14 mouse cellular contexts compared by ENCODE assay signal in genomic region chr4:32939964-32940363, GRCm38 (mm10). TPM values are rescaled to one million over a fixed set of nuclear protein-coding genes. Genes with fewer than 3 reads are reported as not detected.
DNase-seq lines count a peak whose midpoint lies in the region; ATAC-seq and TF ChIP-seq lines count a peak whose summit lies in the region.
"Had no signal": no experiment of that assay in that cellular context is flagged by ENCODE, and none has a peak within 500 bp of the region (broad histone marks: within the 10 kb centered on the region; RNA-seq: fewer than 3 reads in every experiment).

No protein-coding gene starts in this region.

- peak overlapping the region; percentile 28; the same call in 1 of the 2 replicates for H3K27ac ChIP-seq in left cerebral cortex, adult 2 months
- H3K27ac ChIP-seq in embryonic facial prominence, embryonic 11.5 days (replicated peaks; ENCODE audit: low read depth, low read length): peak overlapping the region; percentile 22; the same call in 1 of the 2 replicates
- peak overlapping the region; percentile 79 for H3K27ac ChIP-seq in forebrain, embryonic 14.5 days (ENCODE audit: low read depth, low read length)
- 0 out of 2 replicates have a peak overlapping the region, but pooled peaks have one; percentile 43 for H3K27ac ChIP-seq in midbrain, postnatal 0 days (ENCODE audit: low read depth, low read length)
- H3K27ac ChIP-seq: embryonic facial prominence, embryonic 15.5 days had no signal

- H3K4me1 ChIP-seq in embryonic facial prominence, embryonic 11.5 days (ENCODE audit: control insufficient read depth, insufficient read depth, low read length): no peaks in the 10 kb centered on the region
- peaks cover 5% of the 10 kb centered on the region; the same call in 1 of the 2 replicates for H3K4me1 ChIP-seq in forebrain, embryonic 14.5 days (ENCODE audit: control insufficient read depth, insufficient read depth, low read length)
- no peaks in the 10 kb centered on the region for H3K4me1 ChIP-seq in midbrain, postnatal 0 days (ENCODE audit: insufficient read depth, low read length)

- ATAC-seq in embryonic facial prominence, embryonic 11.5 days (replicated peaks; ENCODE audit: insufficient number of reproducible peaks, low FRiP score, low TSS enrichment, low read depth): no peak
- ATAC-seq in forebrain, embryonic 14.5 days: peak; percentile 89
- ATAC-seq in midbrain, postnatal 0 days (ENCODE audit: low FRiP score): no peak
- no peak for ATAC-seq in erythroblast, adult 5-6 weeks (replicated peaks; ENCODE audit: low FRiP score, poor library complexity, severe bottlenecking)

- H3K9ac ChIP-seq in embryonic facial prominence, embryonic 11.5 days (replicated peaks; ENCODE audit: low read length): no peak overlapping the region
- H3K9ac ChIP-seq in forebrain, embryonic 14.5 days (ENCODE audit: low read length): peak overlapping the region; percentile 32
- no peak overlapping the region for H3K9ac ChIP-seq in midbrain, postnatal 0 days (replicated peaks; ENCODE audit: low read length, poor library complexity, severe bottlenecking)
- H3K9ac ChIP-seq: embryonic facial prominence, embryonic 15.5 days had no signal

- no peak for TF ChIP-seq CTCF in left cerebral cortex, adult 2 months (IDR thresholded peaks at IDR 0.05)
- TF ChIP-seq CTCF in midbrain, postnatal 0 days (IDR thresholded peaks at IDR 0.05): no peak

- DNase-seq in left cerebral cortex, adult 2 months (ENCODE audit: extremely low spot score in 1 of 2, low spot score in 2 of 2): no peak
- DNase-seq in left cerebral cortex, postnatal 36 days (ENCODE audit: low spot score in 2 of 2): no peak
- DNase-seq in embryonic facial prominence, embryonic 11.5 days (ENCODE audit: low spot score): peak; percentile 73
- DNase-seq in forebrain, embryonic 14.5 days (ENCODE audit: low spot score): peak; percentile 77
- DNase-seq in midbrain, postnatal 0 days (ENCODE audit: low spot score): no peak
- DNase-seq in frontal cortex, postnatal 10 days (ENCODE audit: low spot score in 2 of 2): no peak
- DNase-seq: cerebellum, adult 18-20 months; heart, adult 11 months; kidney, adult 8-10 months; left cerebral cortex, postnatal 4 days; lung, postnatal 36 days; thymus, adult 18-20 months had no signal

- no peaks in the 10 kb centered on the region for H3K9me3 ChIP-seq in embryonic facial prominence, embryonic 11.5 days (replicated peaks; ENCODE audit: control insufficient read depth, low read length)
- H3K9me3 ChIP-seq in forebrain, embryonic 14.5 days (replicated peaks; ENCODE audit: control insufficient read depth, low read length): no peaks in the 10 kb centered on the region
- no peaks in the 10 kb centered on the region for H3K9me3 ChIP-seq in midbrain, postnatal 0 days (ENCODE audit: low read length)
- H3K9me3 ChIP-seq: embryonic facial prominence, embryonic 15.5 days had no signal

- WGBS in embryonic facial prominence, embryonic 11.5 days: 29% methylated on average over 5 of the region's 5 CpGs
- whole genome bisulfite sequencing in forebrain, embryonic 14.5 days: 13% methylated on average over 5 of the region's 5 CpGs
- 47% methylated on average over 5 of the region's 5 CpGs for WGBS in midbrain, postnatal 0 days

- intact Hi-C loops in left cerebral cortex, adult 2 months (cut with DNase I): loop anchor here (2.0 kb wide), 1 partner anchor 77 kb away; no protein-coding TSS in a partner anchor
- intact Hi-C loops in left cerebral cortex, postnatal 36 days (cut with DNase I): loop anchor here (10.0 kb wide), 1 partner anchor 75 kb away; no protein-coding TSS in a partner anchor

- H3K36me3 ChIP-seq in embryonic facial prominence, embryonic 11.5 days (replicated peaks; ENCODE audit: control insufficient read depth, insufficient read depth, low read depth, low read length): no peaks in the 10 kb centered on the region
- H3K36me3 ChIP-seq in forebrain, embryonic 14.5 days (ENCODE audit: control insufficient read depth, insufficient read depth, low read length): no peaks in the 10 kb centered on the region
- no peaks in the 10 kb centered on the region for H3K36me3 ChIP-seq in midbrain, postnatal 0 days (ENCODE audit: insufficient read depth, low read length)
- H3K36me3 ChIP-seq: embryonic facial prominence, embryonic 15.5 days had no signal

- H3K4me3 ChIP-seq in left cerebral cortex, adult 2 months: no peak overlapping the region
- no peak overlapping the region for H3K4me3 ChIP-seq in embryonic facial prominence, embryonic 11.5 days (ENCODE audit: low read depth, low read length)
- H3K4me3 ChIP-seq in forebrain, embryonic 14.5 days (ENCODE audit: low read depth, low read length): no peak overlapping the region
- no peak overlapping the region for H3K4me3 ChIP-seq in midbrain, postnatal 0 days (ENCODE audit: low read depth, low read length)
- H3K4me3 ChIP-seq: embryonic facial prominence, embryonic 15.5 days had no signal

- no peaks in the 10 kb centered on the region for H3K27me3 ChIP-seq in embryonic facial prominence, embryonic 11.5 days (ENCODE audit: control insufficient read depth, insufficient read depth, low read length)
- no peaks in the 10 kb centered on the region for H3K27me3 ChIP-seq in forebrain, embryonic 14.5 days (replicated peaks; ENCODE audit: control insufficient read depth, insufficient read depth, low read length)
- no peaks in the 10 kb centered on the region for H3K27me3 ChIP-seq in midbrain, postnatal 0 days (ENCODE audit: insufficient read depth, low read length)
- H3K27me3 ChIP-seq: embryonic facial prominence, embryonic 15.5 days had no signal

- H3K4me2 ChIP-seq in embryonic facial prominence, embryonic 11.5 days (ENCODE audit: low read depth, low read length): no peak overlapping the region
- H3K4me2 ChIP-seq in forebrain, embryonic 14.5 days (ENCODE audit: low read length): no peak overlapping the region
- no peak overlapping the region for H3K4me2 ChIP-seq in midbrain, postnatal 0 days (ENCODE audit: low read depth, low read length, poor library complexity, severe bottlenecking)
- H3K4me2 ChIP-seq: embryonic facial prominence, embryonic 15.5 days had no signal

RNA-seq across cellular contexts. Expression of gene Ankrd6, which starts 10.7 kb away (rescaled TPM):
- 10 to 100 TPM; 51.6 to 54.5 TPM for total RNA-seq in left cerebral cortex, adult 2 months (2021)
- total RNA-seq in left cerebral cortex, postnatal 36 days (2021): 10 to 100 TPM; 41.9 to 56.6 TPM
- 11.3 and 13.1 TPM in 2 replicates for polyA plus RNA-seq in embryonic facial prominence, embryonic 11.5 days (2014; fragmentation: Nextera tagmentation; extraction: Ambion mirVana)
- 32.7 and 33.5 TPM in 2 replicates for polyA plus RNA-seq in forebrain, embryonic 14.5 days (2014; fragmentation: Nextera tagmentation; extraction: Ambion mirVana)
- total RNA-seq in midbrain, postnatal 0 days (2014; rRNA removed): 38.1 and 44.7 TPM in 2 replicates
- polyA plus RNA-seq in midbrain, postnatal 0 days (2015; fragmentation: Nextera tagmentation; extraction: Ambion mirVana): 22.7 and 23.2 TPM in 2 replicates
- 0.77 TPM in 1 of 2 replicates, not detected in the other for total RNA-seq in erythroblast, adult 5-6 weeks (2015; ENCODE audit: low replicate concordance)
- 0.42 and 0.77 TPM in 2 replicates for total RNA-seq in erythroblast, adult 5-6 weeks (2017; ENCODE audit: low replicate concordance)

RNA-seq across cellular contexts. Expression of gene Rragd, which starts 42.9 kb away (rescaled TPM):
- 10 to 100 TPM; 90.3 to 93.3 TPM for total RNA-seq in left cerebral cortex, adult 2 months (2021)
- total RNA-seq in left cerebral cortex, postnatal 36 days (2021): 10 to 100 TPM; 83.2 to 90.1 TPM
- 24.4 and 27.8 TPM in 2 replicates for polyA plus RNA-seq in embryonic facial prominence, embryonic 11.5 days (2014; fragmentation: Nextera tagmentation; extraction: Ambion mirVana)
- 17.6 and 22.7 TPM in 2 replicates for polyA plus RNA-seq in forebrain, embryonic 14.5 days (2014; fragmentation: Nextera tagmentation; extraction: Ambion mirVana)
- 52.7 and 54.9 TPM in 2 replicates for total RNA-seq in midbrain, postnatal 0 days (2014; rRNA removed)
- polyA plus RNA-seq in midbrain, postnatal 0 days (2015; fragmentation: Nextera tagmentation; extraction: Ambion mirVana): 28.5 and 35.0 TPM in 2 replicates
- 3.8 and 7.1 TPM in 2 replicates for total RNA-seq in erythroblast, adult 5-6 weeks (2015; ENCODE audit: low replicate concordance)
- 10.0 and 19.5 TPM in 2 replicates for total RNA-seq in erythroblast, adult 5-6 weeks (2017; ENCODE audit: low replicate concordance)

Comparison
In these comparisons a context has a peak if more than half of its experiments do, and no peak if none do; other contexts are left out.
1. DNase-seq: peak in embryonic facial prominence, embryonic 11.5 days (single experiment) and forebrain, embryonic 14.5 days (single experiment); none in left cerebral cortex, adult 2 months (0 of 2), left cerebral cortex, postnatal 36 days (0 of 2), midbrain, postnatal 0 days (single experiment) and frontal cortex, postnatal 10 days (0 of 2).
2. H3K27ac ChIP-seq: peak in every context shown above with its lines; median percentile 79 in forebrain, embryonic 14.5 days; 43 in midbrain, postnatal 0 days; 28 in left cerebral cortex, adult 2 months; 22 in embryonic facial prominence, embryonic 11.5 days.
3. RNA of gene Ankrd6, which starts 10.7 kb away (total RNA-seq): 41.9 to 56.6 TPM in left cerebral cortex, postnatal 36 days, 51.6 to 54.5 TPM in left cerebral cortex, adult 2 months and 38.1 to 44.7 TPM in midbrain, postnatal 0 days; 0.42 to 0.77 TPM in erythroblast, adult 5-6 weeks; every median in the first group is over 10 times any median in the second.